Mouse (Mus musculus): ENCODE results near the gene Adamts17.

Gene Adamts17

DNA sequence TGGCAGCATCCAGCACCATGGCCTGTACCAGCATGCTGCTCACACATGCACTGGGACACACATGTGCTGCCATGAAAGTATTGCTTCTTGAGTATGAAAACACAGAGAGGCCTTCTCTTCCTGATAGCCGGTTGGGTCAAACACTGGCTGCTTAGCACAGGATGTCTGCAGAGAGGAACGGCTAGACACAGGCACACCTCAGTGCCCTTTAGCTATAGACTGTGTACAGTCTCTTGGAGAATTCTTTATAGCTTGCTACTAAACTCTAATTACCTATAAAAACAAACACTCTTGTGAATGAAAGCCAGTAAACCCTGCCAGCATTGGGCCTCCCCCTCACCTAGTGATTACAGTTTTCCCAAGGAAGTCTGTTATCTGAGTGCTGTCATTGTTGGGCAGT, 131.4 kb downstream of the Adamts17 start:
- no peak for DNase-seq (ENCODE audit: low spot score)

DNA sequence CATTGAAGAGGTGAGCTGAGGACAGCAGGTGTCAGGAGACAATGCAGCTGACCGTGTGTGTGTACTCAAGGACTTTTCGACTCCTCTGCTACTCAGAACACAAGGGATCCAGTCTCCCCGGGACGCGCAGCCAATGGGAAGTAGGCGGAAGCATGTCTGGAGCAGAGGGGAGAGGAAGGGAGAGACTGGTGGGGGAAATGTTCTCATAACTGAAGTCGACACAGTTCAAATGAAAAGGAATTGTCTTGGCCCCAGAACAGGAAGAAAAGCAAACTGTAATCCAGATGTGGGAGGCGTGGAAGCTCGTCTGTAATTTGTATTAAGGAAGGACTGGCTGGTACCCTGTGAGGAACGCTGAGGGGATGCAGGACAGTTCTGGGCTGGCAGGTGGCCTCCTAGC, 135.3 kb downstream of the Adamts17 start:
- no peak for DNase-seq (ENCODE audit: low spot score)

DNA sequence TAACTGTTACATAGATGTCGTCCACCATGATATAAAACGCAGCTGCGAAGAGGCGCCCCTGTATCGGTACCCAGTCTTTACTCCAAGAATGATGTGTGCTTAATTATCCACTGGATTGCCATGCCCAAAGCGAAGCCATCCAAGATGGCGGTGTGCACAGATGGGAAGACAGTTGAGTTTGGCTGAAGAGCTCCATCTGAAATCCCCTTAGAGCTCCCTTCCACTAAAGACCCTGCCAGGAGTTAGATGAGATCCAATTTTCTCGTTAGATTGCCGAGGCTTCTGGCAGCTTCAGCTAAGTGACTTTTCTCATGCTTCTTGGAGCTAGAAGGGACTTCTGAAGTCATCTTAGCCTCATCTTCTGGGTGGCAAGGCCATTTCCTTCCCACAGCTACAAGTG, 136.8 kb downstream of the Adamts17 start:
- no peak for DNase-seq (ENCODE audit: low spot score)

DNA sequence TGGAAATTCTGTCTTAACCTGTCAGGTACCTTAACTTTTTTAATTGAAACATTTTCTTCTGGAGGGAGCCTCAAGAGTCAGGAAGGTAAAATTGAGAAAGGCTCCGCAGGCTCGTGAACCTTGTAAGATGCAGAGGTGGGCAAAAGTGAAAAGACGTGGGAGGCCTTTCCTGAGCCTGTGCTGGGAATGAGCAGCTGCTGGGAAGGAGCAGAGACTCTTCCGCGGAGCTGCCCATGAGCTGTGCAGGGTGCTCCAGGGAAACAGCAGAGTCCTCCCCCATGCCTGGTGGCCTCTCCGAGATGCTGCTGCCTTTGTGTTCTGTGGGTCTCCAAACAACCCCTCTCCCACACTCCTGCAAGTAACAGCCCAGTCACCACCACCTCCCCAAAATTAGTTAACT, 142.1 kb downstream of the Adamts17 start:
- DNase-seq (ENCODE audit: low spot score): no peak

DNA sequence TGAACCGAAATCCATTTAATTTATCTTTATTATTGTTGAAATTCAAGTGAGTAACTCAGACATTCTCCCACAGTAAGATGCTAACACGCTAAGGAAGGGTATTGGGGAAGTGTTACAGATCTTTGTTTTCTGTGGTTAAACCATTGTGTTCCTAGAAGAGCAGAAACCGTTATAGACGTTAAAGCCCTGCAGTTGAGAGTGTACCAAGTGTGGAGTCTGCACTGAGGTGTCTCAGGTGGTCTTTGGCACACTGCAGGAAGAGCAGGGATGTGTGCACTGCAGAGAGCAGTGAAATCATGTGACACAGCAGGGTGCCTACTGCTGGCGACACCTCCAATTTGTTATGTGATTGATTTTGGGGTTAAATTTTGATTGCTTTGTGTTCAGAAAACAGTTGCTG, 142.5 kb downstream of the Adamts17 start:
- DNase-seq (ENCODE audit: low spot score): no peak

DNA sequence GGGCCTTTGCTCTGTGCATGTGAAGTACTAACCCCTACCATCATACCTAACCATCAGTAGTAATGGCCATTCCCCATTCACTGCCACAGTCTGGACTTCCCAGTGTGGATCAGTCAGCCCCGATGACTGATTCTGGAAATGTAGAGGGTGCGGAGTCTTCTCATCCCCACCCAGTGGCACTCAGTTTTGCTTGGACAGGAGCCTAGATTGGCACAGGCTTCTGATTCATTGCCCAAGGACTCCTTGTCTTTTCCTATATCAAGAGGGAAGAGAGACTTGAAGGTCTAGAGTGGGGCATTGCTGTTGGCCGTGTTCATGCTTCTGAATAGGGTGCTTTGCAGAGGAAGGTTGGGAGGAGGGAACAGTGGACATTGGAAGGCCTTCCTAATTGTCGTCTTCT, 148.1 kb downstream of the Adamts17 start:
- no peak for DNase-seq (ENCODE audit: low spot score)

DNA sequence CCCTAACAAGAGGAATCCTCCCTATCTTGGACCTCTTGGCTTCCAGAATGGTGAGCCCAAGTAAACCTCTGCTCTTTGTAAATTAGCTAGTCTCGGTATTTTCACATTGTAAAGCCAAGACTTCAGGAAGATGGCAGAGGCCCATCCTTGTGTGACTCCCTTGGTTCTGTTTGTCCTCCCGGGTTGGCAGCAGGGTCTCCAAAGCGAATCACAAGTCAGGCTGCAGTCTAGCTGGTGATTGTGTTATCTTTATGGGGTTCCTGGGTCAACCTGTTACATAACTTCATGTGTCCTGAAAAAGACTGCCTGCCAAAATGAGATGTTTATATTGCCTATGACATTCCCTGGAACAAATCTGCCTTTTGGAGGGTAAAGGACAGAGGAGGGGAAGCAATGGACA, 148.9 kb downstream of the Adamts17 start:
- DNase-seq (ENCODE audit: low spot score): no peak

DNA sequence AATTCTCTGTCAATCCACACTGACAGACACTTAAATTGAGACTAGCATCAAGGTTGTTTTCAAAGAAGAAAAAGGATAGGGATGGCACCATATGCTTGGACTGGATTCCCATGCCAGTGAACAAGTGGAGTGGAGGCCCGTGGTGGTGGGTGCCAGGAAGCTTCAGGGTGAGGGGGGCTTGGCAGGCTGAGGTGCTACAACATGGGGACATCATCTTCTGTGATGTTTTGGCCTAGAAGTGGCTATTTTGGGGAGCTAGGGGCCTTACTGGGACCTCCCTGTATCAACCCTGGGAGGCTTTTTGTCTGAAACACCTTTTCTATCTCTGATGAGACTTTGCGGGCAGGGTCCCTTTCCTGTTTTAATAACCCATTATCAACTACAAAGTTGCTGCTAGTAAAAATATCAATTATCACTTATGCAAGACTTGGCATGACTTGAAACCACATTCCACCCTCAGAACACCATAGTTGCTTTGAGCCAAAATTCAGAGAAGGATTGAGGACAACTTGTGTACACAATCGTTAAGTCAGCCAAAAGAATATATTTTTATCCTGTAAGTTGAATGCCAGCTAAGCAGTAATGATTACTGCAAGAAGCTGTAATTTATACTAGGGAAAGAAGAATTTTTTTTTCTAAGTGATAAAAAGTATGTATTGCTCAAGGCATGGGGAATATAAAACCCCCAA, 150.0 kb downstream of the Adamts17 start:
- DNase-seq (ENCODE audit: low spot score): no peak

DNA sequence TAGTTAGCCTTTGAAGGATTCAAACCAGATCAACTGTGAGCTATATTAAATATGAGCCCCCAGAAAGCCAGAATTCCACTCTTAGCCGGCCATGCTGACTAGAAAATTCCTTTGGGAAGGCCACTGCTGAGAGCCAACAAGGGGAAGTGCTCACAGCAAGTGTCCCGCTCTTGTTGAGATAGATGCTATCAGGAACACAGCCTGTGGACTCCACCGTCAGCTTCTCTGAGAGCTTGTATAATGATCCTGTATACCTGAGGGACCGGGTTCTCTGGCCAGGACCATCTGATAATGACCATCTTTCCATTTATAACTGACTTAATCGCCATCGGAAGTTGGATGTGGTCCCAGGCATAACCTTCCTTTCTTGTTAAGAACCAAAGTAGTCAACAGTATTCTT, 159.3 kb downstream of the Adamts17 start:
- no peak for DNase-seq (ENCODE audit: low spot score)

DNA sequence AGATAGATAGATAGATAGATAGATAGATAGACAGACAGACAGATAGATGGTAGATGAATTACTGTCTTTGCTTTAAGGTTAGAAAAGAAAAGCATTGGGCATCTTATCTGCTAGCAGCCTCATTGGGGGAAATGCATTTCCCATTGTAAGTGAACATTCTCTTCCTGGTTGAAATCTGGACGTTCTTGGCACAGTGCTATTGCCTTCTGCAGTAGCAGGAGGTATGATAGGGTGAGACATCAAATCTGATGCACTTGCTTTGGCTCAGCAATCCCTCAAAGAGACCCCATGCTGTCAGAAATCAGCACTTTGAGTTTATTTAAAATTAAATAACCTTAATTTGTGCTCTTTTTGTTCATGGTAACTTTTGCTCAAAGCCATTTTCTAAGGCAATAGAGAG, 164.1 kb downstream of the Adamts17 start:
- no peak for DNase-seq (ENCODE audit: low spot score)

DNA sequence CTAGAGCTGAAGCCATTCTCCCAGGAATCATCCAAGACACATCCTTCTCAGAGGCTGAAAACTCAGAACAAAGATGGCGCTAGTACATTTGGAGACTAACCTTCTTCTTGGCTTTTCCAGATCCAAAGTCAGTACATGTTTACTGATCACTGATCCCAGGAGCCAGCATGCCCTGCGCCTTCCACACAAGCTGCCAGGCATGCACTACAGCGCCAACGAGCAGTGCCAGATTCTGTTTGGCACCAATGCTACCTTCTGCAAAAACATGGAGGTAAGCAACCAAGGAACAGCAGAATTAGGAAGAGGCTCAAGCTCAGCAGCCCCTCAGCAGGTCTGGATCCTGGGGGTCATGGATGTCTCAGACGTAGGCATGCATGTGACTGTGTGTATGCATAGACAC, 164.7 kb downstream of the Adamts17 start:
- DNase-seq (ENCODE audit: low spot score): no peak

DNA sequence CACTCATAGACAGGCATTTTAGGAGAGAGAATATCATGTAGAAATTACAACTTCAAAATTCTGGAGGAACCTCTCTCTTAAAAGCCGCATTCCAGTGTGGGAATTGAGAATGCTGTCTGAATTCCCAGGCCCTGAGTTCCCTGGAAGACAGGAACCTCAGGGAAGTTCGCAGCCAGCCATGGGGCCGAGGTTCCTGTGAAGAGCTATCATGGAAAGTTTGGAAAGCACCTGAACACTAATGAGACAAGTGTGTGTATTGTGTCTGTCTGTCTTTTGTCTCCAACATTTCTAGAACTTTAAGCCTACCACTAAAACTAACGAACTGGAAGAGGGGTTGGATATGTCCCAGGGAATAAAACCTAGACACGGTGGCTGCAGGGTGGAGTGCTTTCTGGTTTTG, 170.3 kb downstream of the Adamts17 start:
- DNase-seq (ENCODE audit: low spot score): no peak

DNA sequence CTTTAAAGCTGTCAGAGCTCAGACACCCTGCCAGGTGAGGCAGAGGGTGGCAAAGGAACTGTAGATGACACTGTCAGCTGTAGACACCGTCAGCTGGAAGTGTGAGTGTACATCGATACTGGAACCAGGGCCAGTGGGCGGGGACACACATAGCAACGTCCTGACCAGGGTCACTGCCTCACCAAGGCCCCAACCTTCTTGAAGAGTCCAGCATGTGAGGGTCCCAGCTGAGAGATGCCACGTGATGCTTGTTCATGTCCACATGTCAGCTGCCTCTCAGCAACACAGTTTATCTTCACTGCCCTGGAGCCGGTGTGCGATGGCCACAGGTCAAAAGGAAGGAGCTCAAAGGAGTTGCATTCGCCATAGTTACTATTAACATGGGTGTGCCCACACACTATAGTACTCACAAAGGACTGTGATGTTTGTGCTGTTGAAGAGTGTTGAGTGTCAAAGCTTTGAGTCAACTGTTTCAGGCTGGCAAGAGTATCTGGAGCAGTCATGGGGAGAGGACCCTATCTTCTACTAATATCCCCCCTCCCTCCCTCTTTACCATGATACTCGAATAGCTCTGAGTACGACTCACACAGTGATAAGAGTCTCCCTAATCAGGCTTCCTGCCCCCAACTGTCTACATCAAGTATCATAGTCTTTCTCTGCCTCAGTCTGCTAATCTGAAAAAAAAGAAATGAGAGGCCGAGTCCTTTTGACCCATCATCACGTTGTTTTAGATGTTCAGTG, 172.6 kb downstream of the Adamts17 start:
- DNase-seq (ENCODE audit: low spot score): no peak

DNA sequence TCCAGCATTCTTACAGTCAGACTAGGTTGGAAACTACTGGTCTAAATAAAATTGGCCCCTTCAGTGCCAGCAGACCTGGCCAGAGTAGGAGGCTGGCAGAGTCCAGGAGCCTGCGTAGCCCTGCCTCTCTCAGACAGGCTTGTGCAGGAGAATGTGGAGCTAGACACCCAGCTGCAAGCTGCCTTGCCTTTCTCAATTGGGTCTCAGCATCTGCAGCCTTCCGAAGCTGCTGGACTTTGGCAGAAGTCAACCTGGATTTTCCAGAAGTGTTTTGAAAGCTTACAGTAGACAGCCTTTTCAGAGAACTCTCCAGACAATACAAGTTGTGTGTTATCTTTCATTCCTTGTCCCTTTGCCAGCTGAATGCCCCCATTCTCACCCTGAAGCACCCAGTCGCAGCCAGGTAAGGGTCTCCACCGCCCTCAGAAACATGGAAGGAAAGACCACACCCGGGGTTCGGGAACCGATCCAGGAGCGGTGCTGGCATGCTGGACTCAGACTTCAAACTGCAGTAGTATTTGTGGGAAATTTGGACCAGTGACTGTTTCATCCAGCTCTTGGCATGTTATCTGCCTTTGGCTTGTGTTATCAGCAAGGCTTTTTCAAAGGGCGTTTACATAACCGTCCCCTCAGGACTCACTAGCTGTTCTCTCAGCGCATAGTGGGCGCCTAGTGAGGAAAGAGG, 173.8 kb downstream of the Adamts17 start:
- no peak for DNase-seq (ENCODE audit: low spot score)

DNA sequence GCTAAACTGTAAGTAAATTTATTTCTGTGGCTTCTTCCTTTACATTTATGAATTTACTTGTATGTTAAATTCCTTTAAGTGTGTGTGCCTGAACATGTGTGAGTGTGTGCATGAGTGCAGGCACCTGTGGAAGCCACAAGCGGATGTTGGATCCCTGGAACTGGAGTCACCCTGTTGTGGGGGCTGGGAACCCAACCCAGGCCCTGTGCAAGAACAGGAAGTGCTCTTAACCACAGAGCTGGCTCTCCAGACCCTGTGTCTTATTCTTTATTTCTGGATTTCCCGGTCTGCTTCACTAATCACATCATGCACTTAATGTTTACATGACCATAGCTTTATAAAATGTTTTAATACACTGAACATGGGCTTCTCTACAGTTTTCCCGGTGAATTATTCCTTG, 180.4 kb downstream of the Adamts17 start:
- no peak for DNase-seq (ENCODE audit: low spot score)

DNA sequence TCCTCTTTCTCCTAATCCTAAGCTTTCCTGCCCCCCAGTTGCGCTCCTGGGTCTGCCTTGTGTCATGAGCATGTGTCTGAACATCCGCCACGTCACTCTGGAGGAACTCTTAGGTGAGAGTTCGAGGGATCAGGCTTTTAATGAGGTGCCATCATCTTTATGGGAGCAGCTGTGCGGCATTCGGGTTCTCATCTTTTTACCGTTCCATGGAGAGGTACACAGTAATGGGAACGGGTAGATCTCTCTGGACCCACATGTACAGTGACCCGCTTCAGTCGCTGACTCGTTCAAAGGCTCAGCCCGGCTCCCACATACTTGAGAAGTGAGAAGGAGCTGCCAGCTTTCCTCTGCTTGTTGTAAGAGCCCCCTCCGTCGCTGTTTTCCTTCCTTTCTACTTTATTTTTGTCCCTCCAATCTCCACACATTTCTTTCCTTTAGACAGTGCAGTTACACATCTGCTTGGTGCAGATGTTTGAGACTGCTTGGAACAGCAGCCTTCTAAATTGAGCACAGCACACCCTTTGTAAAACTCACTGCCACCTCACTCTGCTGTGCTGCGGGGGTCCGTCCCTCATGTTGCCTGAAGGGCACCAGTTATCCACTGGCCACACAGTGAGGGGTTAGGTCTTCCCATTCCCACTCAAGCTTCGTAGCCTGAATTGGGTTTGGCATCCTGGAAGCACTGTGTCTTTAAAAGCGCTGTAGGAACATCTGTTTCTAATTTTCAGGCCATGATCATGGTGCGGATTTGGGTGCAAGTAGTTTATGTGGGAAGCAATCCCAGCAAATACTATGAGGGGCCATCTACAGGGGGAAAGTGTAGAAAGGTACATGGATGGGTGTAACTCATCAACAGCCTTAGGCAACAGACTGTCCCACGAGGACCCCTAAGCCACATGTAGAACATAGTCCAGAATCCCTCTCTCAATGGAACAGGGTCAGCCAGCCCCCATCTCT, 186.9 kb downstream of the Adamts17 start:
- no peak for DNase-seq (ENCODE audit: low spot score)

DNA sequence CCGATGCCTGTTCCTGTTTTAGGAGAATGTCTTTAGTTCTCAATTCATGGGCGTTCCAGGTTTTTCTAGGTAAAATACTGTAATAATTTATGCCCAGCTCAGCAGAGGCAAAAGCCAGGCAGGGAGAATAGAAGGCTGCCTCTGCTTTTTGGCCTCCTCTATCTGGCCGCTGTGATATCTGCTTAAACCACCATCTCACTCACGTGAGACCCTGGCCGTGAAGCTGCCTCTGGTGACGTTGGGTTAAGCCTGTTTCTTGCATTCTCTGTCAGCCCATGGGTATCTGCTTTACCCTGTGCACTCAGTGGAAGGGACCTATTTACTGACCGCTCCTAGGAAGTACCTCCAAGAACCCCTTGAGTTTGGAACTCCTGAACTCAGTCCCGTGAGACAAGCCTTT, 187.7 kb downstream of the Adamts17 start:
- DNase-seq (ENCODE audit: low spot score): no peak

DNA sequence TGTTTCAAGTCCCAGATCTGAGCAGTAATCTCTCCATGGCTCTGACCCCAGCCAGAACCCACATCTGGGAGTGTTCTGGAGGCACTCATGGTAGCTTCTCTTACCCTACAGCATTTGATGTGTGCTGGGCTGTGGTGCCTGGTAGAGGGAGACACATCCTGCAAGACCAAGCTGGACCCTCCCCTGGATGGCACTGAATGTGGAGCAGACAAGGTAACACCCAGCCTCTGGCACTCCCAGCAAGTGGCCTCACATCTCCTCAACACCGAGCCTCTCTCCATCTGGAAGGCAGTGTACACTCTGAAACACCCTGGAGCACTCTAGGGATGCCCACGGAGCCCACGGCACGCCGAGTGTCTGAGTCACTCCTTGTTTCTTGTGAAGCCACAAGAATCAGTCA, 188.2 kb downstream of the Adamts17 start:
- DNase-seq (ENCODE audit: low spot score): no peak

DNA sequence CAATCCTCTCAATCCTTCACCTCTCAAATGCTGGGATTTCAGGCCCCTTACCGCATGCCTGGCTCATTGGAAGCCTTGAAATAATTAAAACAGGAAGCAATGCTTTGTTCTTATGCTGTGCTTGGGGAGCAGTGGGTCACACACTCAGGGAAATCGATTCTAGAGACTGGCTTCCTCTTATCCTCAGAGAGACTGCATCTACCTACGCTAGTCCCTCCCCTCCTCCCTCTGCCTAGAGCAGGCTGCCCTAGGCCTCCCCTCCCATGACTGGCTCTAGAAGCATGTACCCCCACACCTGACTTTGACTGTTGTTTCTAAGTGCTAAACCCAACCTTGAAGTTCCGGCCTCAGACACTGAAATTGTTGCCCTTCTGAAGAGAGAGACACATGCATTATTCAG, 189.4 kb downstream of the Adamts17 start:
- no peak for DNase-seq (ENCODE audit: low spot score)

DNA sequence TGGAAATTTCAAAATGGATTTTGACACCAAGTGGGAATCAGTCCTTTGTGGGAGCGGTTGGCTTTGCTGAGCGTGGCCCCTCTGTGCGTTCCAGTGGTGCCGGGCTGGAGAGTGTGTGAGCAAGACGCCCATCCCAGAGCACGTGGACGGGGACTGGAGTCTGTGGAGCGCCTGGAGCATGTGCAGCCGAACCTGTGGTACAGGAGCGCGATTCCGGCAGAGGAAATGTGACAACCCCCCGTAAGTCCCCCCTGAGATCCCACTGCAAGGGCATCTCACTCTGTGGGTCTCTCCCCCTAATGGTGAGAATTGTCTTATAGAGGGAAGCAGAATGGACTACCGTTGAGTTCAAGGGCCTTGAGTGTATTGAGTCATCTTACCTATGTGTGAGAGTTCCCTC, 189.9 kb downstream of the Adamts17 start:
- no peak for DNase-seq (ENCODE audit: low spot score)

DNA sequence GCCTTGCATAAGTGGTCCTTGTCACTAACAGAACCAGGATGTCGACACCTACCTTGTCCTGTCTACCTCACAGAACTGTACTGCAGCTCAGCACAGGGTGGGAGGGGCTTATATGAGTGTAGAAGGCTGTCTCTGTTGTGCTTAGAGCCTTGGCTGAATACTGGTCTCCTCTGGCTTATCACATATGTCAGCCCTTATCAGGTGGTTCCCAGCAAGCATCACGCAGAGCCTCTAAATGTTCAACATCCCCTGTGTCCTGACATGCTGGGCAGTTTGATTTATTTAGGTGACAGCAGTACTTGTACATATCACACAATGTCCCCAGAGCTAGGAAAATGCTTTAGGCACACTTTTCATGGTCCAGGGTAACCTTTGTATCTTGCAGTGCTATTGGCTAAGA, 191.7 kb downstream of the Adamts17 start:
- DNase-seq (ENCODE audit: low spot score): no peak

DNA sequence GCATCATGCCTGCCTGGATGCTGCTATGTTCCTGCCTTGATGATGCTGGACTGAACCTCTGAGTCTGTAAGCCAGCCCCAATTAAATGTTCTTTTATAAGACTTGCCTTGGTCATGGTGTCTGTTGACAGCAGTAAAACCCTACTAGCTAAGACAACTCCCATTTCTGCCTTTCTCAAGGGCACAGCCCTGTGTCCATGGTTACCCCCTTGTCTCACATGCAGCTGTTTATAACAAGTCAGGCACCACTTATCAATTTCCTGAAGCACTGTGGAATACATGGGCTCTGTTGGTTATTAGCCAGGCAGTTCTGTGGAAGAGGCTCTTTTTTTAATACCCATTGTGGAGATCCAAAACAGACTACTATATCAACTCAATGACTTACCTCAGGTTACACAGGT, 193.1 kb downstream of the Adamts17 start:
- DNase-seq (ENCODE audit: low spot score): no peak
